In genomic region chr5:97409234-97409704, GRCm38 (mm10) we compare ENCODE assay signal across 29 mouse cellular contexts. TPM values are rescaled to one million over a fixed set of nuclear protein-coding genes. Genes with fewer than 3 reads are reported as not detected.
DNase-seq lines count a peak whose midpoint lies in the region; ATAC-seq and TF ChIP-seq lines count a peak whose summit lies in the region.
"Had no signal": no experiment of that assay in that cellular context is flagged by ENCODE, and none has a peak within 500 bp of the region (broad histone marks: within the 10 kb centered on the region; RNA-seq: fewer than 3 reads in every experiment).

No protein-coding gene starts in this region.

- H3K27ac ChIP-seq in forebrain, embryonic 14.5 days (ENCODE audit: low read depth, low read length): peak overlapping the region; percentile 72
- H3K27ac ChIP-seq in hindbrain, embryonic 16.5 days (ENCODE audit: low read depth, low read length): no peak overlapping the region; the same call in 1 of the 2 replicates
- no peak overlapping the region for H3K27ac ChIP-seq in midbrain, postnatal 0 days (ENCODE audit: low read depth, low read length)
- H3K27ac ChIP-seq: gastrocnemius, adult 2 months; limb, embryonic 10.5 days; stomach, embryonic 15.5 days had no signal

- no peak overlapping the region for H3K9ac ChIP-seq in forebrain, embryonic 14.5 days (ENCODE audit: low read length)
- no peak overlapping the region for H3K9ac ChIP-seq in hindbrain, embryonic 16.5 days (ENCODE audit: low read depth, low read length)
- no peak overlapping the region for H3K9ac ChIP-seq in midbrain, postnatal 0 days (replicated peaks; ENCODE audit: low read length, poor library complexity, severe bottlenecking)
- H3K9ac ChIP-seq: stomach, embryonic 15.5 days had no signal

- no peaks in the 10 kb centered on the region for H3K9me3 ChIP-seq in forebrain, embryonic 14.5 days (replicated peaks; ENCODE audit: control insufficient read depth, low read length)
- H3K9me3 ChIP-seq in hindbrain, embryonic 16.5 days (ENCODE audit: control insufficient read depth, low read length): peaks cover 3% of the 10 kb centered on the region; the same call in 1 of the 2 replicates
- H3K9me3 ChIP-seq in midbrain, postnatal 0 days (ENCODE audit: low read length): no peaks in the 10 kb centered on the region
- H3K9me3 ChIP-seq: limb, embryonic 10.5 days; megakaryocyte, embryonic 14.5 days; stomach, embryonic 15.5 days had no signal

- peaks cover 11% of the 10 kb centered on the region for H3K4me1 ChIP-seq in forebrain, embryonic 14.5 days (ENCODE audit: control insufficient read depth, insufficient read depth, low read length)
- H3K4me1 ChIP-seq in hindbrain, embryonic 16.5 days (ENCODE audit: control insufficient read depth, insufficient read depth, low read depth, low read length): no peaks in the 10 kb centered on the region; the same call in 1 of the 2 replicates
- no peaks in the 10 kb centered on the region for H3K4me1 ChIP-seq in midbrain, postnatal 0 days (ENCODE audit: insufficient read depth, low read length)
- H3K4me1 ChIP-seq: limb, embryonic 10.5 days; megakaryocyte, embryonic 14.5 days; stomach, embryonic 15.5 days had no signal

- 39% methylated on average over 4 of the region's 4 CpGs for WGBS in forebrain, embryonic 14.5 days
- WGBS in hindbrain, embryonic 16.5 days: 24% methylated on average over 4 of the region's 4 CpGs
- WGBS in midbrain, postnatal 0 days: 57% methylated on average over 4 of the region's 4 CpGs

- intact Hi-C loops in left cerebral cortex, postnatal 25 days (cut with DNase I): no loop called here

- no peak overlapping the region for H3K4me3 ChIP-seq in forebrain, embryonic 14.5 days (ENCODE audit: low read depth, low read length)
- H3K4me3 ChIP-seq in hindbrain, embryonic 16.5 days (ENCODE audit: low read length): no peak overlapping the region
- H3K4me3 ChIP-seq in midbrain, postnatal 0 days (ENCODE audit: low read depth, low read length): no peak overlapping the region
- H3K4me3 ChIP-seq: gastrocnemius, adult 2 months; limb, embryonic 10.5 days; megakaryocyte, embryonic 14.5 days; stomach, embryonic 15.5 days had no signal

- H3K36me3 ChIP-seq in forebrain, embryonic 14.5 days (ENCODE audit: control insufficient read depth, insufficient read depth, low read length): no peaks in the 10 kb centered on the region
- no peaks in the 10 kb centered on the region for H3K36me3 ChIP-seq in hindbrain, embryonic 16.5 days (ENCODE audit: control insufficient read depth, insufficient read depth, low read length)
- H3K36me3 ChIP-seq in midbrain, postnatal 0 days (ENCODE audit: insufficient read depth, low read length): no peaks in the 10 kb centered on the region
- H3K36me3 ChIP-seq: limb, embryonic 10.5 days; stomach, embryonic 15.5 days had no signal

- TF ChIP-seq CTCF in midbrain, postnatal 0 days (IDR thresholded peaks at IDR 0.05): no peak

- H3K27me3 ChIP-seq in forebrain, embryonic 14.5 days (replicated peaks; ENCODE audit: control insufficient read depth, insufficient read depth, low read length): no peaks in the 10 kb centered on the region
- no peaks in the 10 kb centered on the region for H3K27me3 ChIP-seq in hindbrain, embryonic 16.5 days (replicated peaks; ENCODE audit: control insufficient read depth, insufficient read depth, low read length)
- H3K27me3 ChIP-seq in midbrain, postnatal 0 days (ENCODE audit: insufficient read depth, low read length): no peaks in the 10 kb centered on the region
- H3K27me3 ChIP-seq: megakaryocyte, embryonic 14.5 days; stomach, embryonic 15.5 days had no signal

- DNase-seq in cerebellum, postnatal 10 days: peak; percentile 28 to 42
- DNase-seq in cerebellum, adult 18-20 months: no peak
- DNase-seq in forebrain, embryonic 14.5 days (ENCODE audit: low spot score): peak; percentile 67
- peak; percentile 47 for DNase-seq in midbrain, postnatal 0 days (ENCODE audit: low spot score)
- no peak for DNase-seq in kidney, adult 11 months
- no peak for DNase-seq in left cerebral cortex, postnatal 25 days (ENCODE audit: low spot score in 2 of 2)
- DNase-seq: adrenal gland, adult 8-10 months; cerebellum, postnatal 14 days; gastrocnemius, adult 2 months; heart, postnatal 14 days; kidney, adult 8-10 months; kidney, postnatal 14 days; lung, adult 18-20 months; lung, postnatal 14 days; right cerebral cortex, postnatal 14 days; thymus, adult 18-20 months; thymus, postnatal 4 days had no signal

- peak; percentile 66 for ATAC-seq in forebrain, embryonic 14.5 days
- ATAC-seq in hindbrain, embryonic 16.5 days: peak; percentile 56
- ATAC-seq in midbrain, postnatal 0 days (ENCODE audit: low FRiP score): no peak
- ATAC-seq in megakaryocyte, adult 5-6 weeks (ENCODE audit: poor library complexity, severe bottlenecking): no peak
- ATAC-seq: inflammation-experienced regulatory T-cells, adult 6 months had no signal

- no peak overlapping the region for H3K4me2 ChIP-seq in forebrain, embryonic 14.5 days (ENCODE audit: low read length)
- no peak overlapping the region for H3K4me2 ChIP-seq in hindbrain, embryonic 16.5 days (ENCODE audit: low read length)
- no peak overlapping the region for H3K4me2 ChIP-seq in midbrain, postnatal 0 days (ENCODE audit: low read depth, low read length, poor library complexity, severe bottlenecking)
- H3K4me2 ChIP-seq: heart, embryonic 11.5 days; stomach, embryonic 15.5 days had no signal

RNA-seq across cellular contexts. Expression of gene Naa11, which starts 17.1 kb away (rescaled TPM):
- polyA plus RNA-seq in forebrain, embryonic 14.5 days (2014; fragmentation: Nextera tagmentation; extraction: Ambion mirVana): 0.08 TPM in 1 of 2 replicates, not detected in the other
- not detected in 2 replicates for polyA plus RNA-seq in hindbrain, embryonic 16.5 days (2015; fragmentation: Nextera tagmentation; extraction: Ambion mirVana)
- not detected in 2 replicates for total RNA-seq in midbrain, postnatal 0 days (2014; rRNA removed)
- polyA plus RNA-seq in midbrain, postnatal 0 days (2015; fragmentation: Nextera tagmentation; extraction: Ambion mirVana): 0.04 TPM in 1 of 2 replicates, not detected in the other
- total RNA-seq in left cerebral cortex, postnatal 25 days (2021): under 1 TPM in 1 of 2 experiments, not detected in 1; 0.11 TPM
- total RNA-seq in megakaryocyte, adult 5-6 weeks (2015): not detected in 2 replicates
- not detected in 2 replicates for total RNA-seq in megakaryocyte, adult 5-6 weeks (2017)
- total RNA-seq: adrenal gland, adult 8-10 months; gastrocnemius, adult 2 months; heart, postnatal 14 days; layer of hippocampus, adult 8-10 months; liver, adult 2 months had no signal
- polyA plus RNA-seq: embryonic facial prominence, embryonic 14.5 days; gonadal fat pad, adult 2 months; heart, embryonic 11.5 days; inflammation-experienced regulatory T-cells, adult 6 months; limb, embryonic 10.5 days; liver, adult 2 months; spleen, adult 2 months had no signal

RNA-seq across cellular contexts. Expression of gene Gk2, which starts 47.6 kb away (rescaled TPM):
- polyA plus RNA-seq in forebrain, embryonic 14.5 days (2014; fragmentation: Nextera tagmentation; extraction: Ambion mirVana): not detected in 2 replicates
- not detected in 2 replicates for polyA plus RNA-seq in hindbrain, embryonic 16.5 days (2015; fragmentation: Nextera tagmentation; extraction: Ambion mirVana)
- not detected in 2 replicates for total RNA-seq in midbrain, postnatal 0 days (2014; rRNA removed)
- not detected in 2 replicates for polyA plus RNA-seq in midbrain, postnatal 0 days (2015; fragmentation: Nextera tagmentation; extraction: Ambion mirVana)
- not detected for total RNA-seq in left cerebral cortex, postnatal 25 days (2021)
- not detected in 2 replicates for total RNA-seq in megakaryocyte, adult 5-6 weeks (2015)
- not detected in 2 replicates for total RNA-seq in megakaryocyte, adult 5-6 weeks (2017)
- total RNA-seq: adrenal gland, adult 8-10 months; gastrocnemius, adult 2 months; heart, postnatal 14 days; layer of hippocampus, adult 8-10 months; liver, adult 2 months had no signal
- polyA plus RNA-seq: embryonic facial prominence, embryonic 14.5 days; heart, embryonic 11.5 days; limb, embryonic 10.5 days; liver, adult 2 months; spleen, adult 2 months; stomach, embryonic 15.5 days had no signal

Comparison
In these comparisons a context has a peak if more than half of its experiments do, and no peak if none do; other contexts are left out.
1. DNase-seq: peak in cerebellum, postnatal 10 days (2 of 2), forebrain, embryonic 14.5 days (single experiment) and midbrain, postnatal 0 days (single experiment); none in cerebellum, adult 18-20 months (0 of 2), kidney, adult 11 months (single experiment) and left cerebral cortex, postnatal 25 days (0 of 2).
2. ATAC-seq: peak in forebrain, embryonic 14.5 days (single experiment) and hindbrain, embryonic 16.5 days (single experiment); none in midbrain, postnatal 0 days (single experiment) and megakaryocyte, adult 5-6 weeks (single experiment).